In genomic region chr2:149836471-149837135, GRCm38 (mm10) we compare ENCODE assay signal across 25 mouse cellular contexts. TPM values are rescaled to one million over a fixed set of nuclear protein-coding genes. Genes with fewer than 3 reads are reported as not detected.
"Had no signal": no experiment of that assay in that cellular context is flagged by ENCODE, and none has a peak within 500 bp of the region (broad histone marks: within the 10 kb centered on the region; RNA-seq: fewer than 3 reads in every experiment).

No protein-coding gene starts in this region.

- H3K9me3 ChIP-seq: limb, embryonic 12.5 days; limb, embryonic 15.5 days; midbrain, embryonic 12.5 days; midbrain, embryonic 15.5 days; neural tube, embryonic 12.5 days; neural tube, embryonic 15.5 days had no signal

- H3K4me2 ChIP-seq: limb, embryonic 12.5 days; limb, embryonic 15.5 days; liver, embryonic 11.5 days; lung, embryonic 14.5 days; midbrain, embryonic 12.5 days; midbrain, embryonic 15.5 days; neural tube, embryonic 12.5 days; neural tube, embryonic 15.5 days had no signal

- H3K36me3 ChIP-seq: limb, embryonic 12.5 days; limb, embryonic 15.5 days; midbrain, embryonic 12.5 days; midbrain, embryonic 15.5 days; neural tube, embryonic 12.5 days; neural tube, embryonic 15.5 days had no signal

- H3K9ac ChIP-seq: limb, embryonic 12.5 days; limb, embryonic 15.5 days; liver, embryonic 14.5 days; liver, postnatal 0 days; lung, embryonic 14.5 days; midbrain, embryonic 12.5 days; midbrain, embryonic 15.5 days; neural tube, embryonic 12.5 days; neural tube, embryonic 15.5 days had no signal

- H3K27ac ChIP-seq: limb, embryonic 12.5 days; limb, embryonic 15.5 days; liver, embryonic 14.5 days; macrophage; midbrain, embryonic 12.5 days; midbrain, embryonic 15.5 days; neural tube, embryonic 12.5 days; neural tube, embryonic 15.5 days had no signal

- H3K4me3 ChIP-seq: limb, embryonic 12.5 days; limb, embryonic 15.5 days; midbrain, embryonic 12.5 days; midbrain, embryonic 15.5 days; neural tube, embryonic 12.5 days; neural tube, embryonic 15.5 days had no signal

- DNase-seq: kidney, adult 18-20 months; kidney, adult 9 months; kidney, postnatal 14 days; kidney, postnatal 4 days; liver, postnatal 0 days; lung, embryonic 14.5 days; right cerebral cortex, postnatal 25 days; thymus, adult 2 months; thymus, postnatal 14 days; thymus, postnatal 4 days had no signal

- ATAC-seq: liver, postnatal 0 days; lung, postnatal 0 days; midbrain, embryonic 15.5 days had no signal

RNA-seq across cellular contexts. Expression of gene C530025M09Rik, which starts 5.6 kb away (rescaled TPM):
- total RNA-seq: megakaryocyte, adult 5-6 weeks had no signal
- polyA plus RNA-seq: kidney, embryonic 16.5 days; limb, embryonic 15.5 days; liver, embryonic 11.5 days; liver, embryonic 14.5 days; liver, postnatal 0 days; lung, embryonic 14.5 days; lung, postnatal 0 days; macrophage; small intestine, adult 2 months; spleen, adult 2 months; stomach, embryonic 16.5 days; thymus, adult 2 months had no signal

RNA-seq across cellular contexts. Expression of gene Syndig1, which starts 7.6 kb away (rescaled TPM):
- total RNA-seq: megakaryocyte, adult 5-6 weeks had no signal
- polyA plus RNA-seq: liver, postnatal 0 days; macrophage; spleen, adult 2 months had no signal
